8 mouse cellular contexts compared by ENCODE assay signal in genomic region chr11:120252843-120253645, GRCm38 (mm10). TPM values are rescaled to one million over a fixed set of nuclear protein-coding genes. Genes with fewer than 3 reads are reported as not detected.
DNase-seq lines count a peak whose midpoint lies in the region; ATAC-seq and TF ChIP-seq lines count a peak whose summit lies in the region.
"Had no signal": no experiment of that assay in that cellular context is flagged by ENCODE, and none has a peak within 500 bp of the region (broad histone marks: within the 10 kb centered on the region; RNA-seq: fewer than 3 reads in every experiment).

No protein-coding gene starts in this region.

- intact Hi-C loops in left cerebral cortex, postnatal 14 days (cut with DNase I) = no loop called here

- no peak for TF ChIP-seq CTCF in spleen, adult 2 months (IDR thresholded peaks at IDR 0.05; ENCODE audit: extremely low read depth, insufficient read depth, insufficient read length, insufficient replicate concordance)

- H3K4me1 ChIP-seq in spleen, adult 2 months (ENCODE audit: control insufficient read depth, insufficient read depth, insufficient read length) = no peaks in the 10 kb centered on the region; the same call in 1 of the 2 replicates
- H3K4me1 ChIP-seq in forebrain, embryonic 16.5 days (replicated peaks; ENCODE audit: control insufficient read depth, insufficient read depth, low read length) = peaks cover 69% of the 10 kb centered on the region
- peaks cover 76% of the 10 kb centered on the region for H3K4me1 ChIP-seq in kidney, embryonic 16.5 days (ENCODE audit: insufficient read depth, low read length)
- peaks cover 73% of the 10 kb centered on the region for H3K4me1 ChIP-seq in stomach, embryonic 16.5 days (ENCODE audit: control insufficient read depth, insufficient read depth, low read length)

- WGBS in spleen, adult 2 months = 77% methylated on average over 12 of the region's 12 CpGs
- 45% methylated on average over 12 of the region's 12 CpGs for WGBS in forebrain, embryonic 16.5 days
- 53% methylated on average over 12 of the region's 12 CpGs for WGBS in kidney, embryonic 16.5 days
- 53% methylated on average over 12 of the region's 12 CpGs for WGBS in stomach, embryonic 16.5 days

- H3K36me3 ChIP-seq in spleen, adult 2 months (ENCODE audit: control insufficient read depth, insufficient read depth, low read length) = no peaks in the 10 kb centered on the region
- H3K36me3 ChIP-seq in forebrain, embryonic 16.5 days (ENCODE audit: control insufficient read depth, insufficient read depth) = no peaks in the 10 kb centered on the region
- H3K36me3 ChIP-seq in kidney, embryonic 16.5 days (ENCODE audit: insufficient read depth, low read length) = no peaks in the 10 kb centered on the region
- no peaks in the 10 kb centered on the region for H3K36me3 ChIP-seq in stomach, embryonic 16.5 days (ENCODE audit: control insufficient read depth, insufficient read depth, low read length)

- no peak for DNase-seq in spleen, adult 2 months (ENCODE audit: low read depth in 1 of 2, low spot score in 2 of 2)
- no peak for DNase-seq in spleen, postnatal 10 days (ENCODE audit: low spot score in 2 of 2)
- DNase-seq in left cerebral cortex, postnatal 14 days (ENCODE audit: low spot score in 2 of 2) = no peak

- no peak for TF ChIP-seq POLR2A in spleen, adult 2 months (IDR thresholded peaks at IDR 0.05; ENCODE audit: low read depth, low read length)

- H3K4me2 ChIP-seq in forebrain, embryonic 16.5 days (ENCODE audit: low read length) = no peak overlapping the region
- H3K4me2 ChIP-seq in kidney, embryonic 16.5 days (replicated peaks; ENCODE audit: low read depth, low read length) = peak overlapping the region; percentile 4; the same call in 1 of the 2 replicates
- peak overlapping the region; percentile 33 for H3K4me2 ChIP-seq in stomach, embryonic 16.5 days (ENCODE audit: low read depth, low read length)

- H3K9ac ChIP-seq in forebrain, embryonic 16.5 days (replicated peaks; ENCODE audit: low read depth, low read length) = no peak overlapping the region
- 0 out of 2 replicates have a peak overlapping the region, but pooled peaks have one; percentile 13 for H3K9ac ChIP-seq in kidney, embryonic 16.5 days (replicated peaks; ENCODE audit: low read length)
- H3K9ac ChIP-seq in stomach, embryonic 16.5 days (ENCODE audit: low read length) = 0 out of 2 replicates have a peak overlapping the region, but pooled peaks have one; percentile 22

- H3K9me3 ChIP-seq in forebrain, embryonic 16.5 days (ENCODE audit: control insufficient read depth, low read length) = no peaks in the 10 kb centered on the region
- H3K9me3 ChIP-seq in kidney, embryonic 16.5 days (ENCODE audit: low read length) = no peaks in the 10 kb centered on the region
- H3K9me3 ChIP-seq in stomach, embryonic 16.5 days (replicated peaks; ENCODE audit: control insufficient read depth, low read length) = no peaks in the 10 kb centered on the region
- H3K9me3 ChIP-seq: megakaryocyte, embryonic 14.5 days had no signal

- peak; percentile 63 for ATAC-seq in forebrain, embryonic 16.5 days
- peak; percentile 69 for ATAC-seq in kidney, embryonic 16.5 days (ENCODE audit: low FRiP score, low TSS enrichment)
- peak; percentile 67; the same call in 1 of the 2 replicates for ATAC-seq in stomach, embryonic 16.5 days (ENCODE audit: insufficient read depth, low FRiP score)
- no peak for ATAC-seq in CD4-positive, CD25-positive, alpha-beta regulatory T cell, adult 4 months

- H3K27me3 ChIP-seq in spleen, adult 2 months (ENCODE audit: control insufficient read depth, insufficient read depth, low read length) = no peaks in the 10 kb centered on the region
- H3K27me3 ChIP-seq in forebrain, embryonic 16.5 days (replicated peaks; ENCODE audit: control insufficient read depth, insufficient read depth, low read length) = no peaks in the 10 kb centered on the region
- no peaks in the 10 kb centered on the region for H3K27me3 ChIP-seq in kidney, embryonic 16.5 days (ENCODE audit: insufficient read depth, low read length)
- H3K27me3 ChIP-seq in stomach, embryonic 16.5 days (ENCODE audit: control insufficient read depth, insufficient read depth, low read length) = no peaks in the 10 kb centered on the region

- no peak overlapping the region for H3K4me3 ChIP-seq in spleen, adult 2 months (ENCODE audit: extremely low read depth, insufficient read depth, insufficient read length)
- H3K4me3 ChIP-seq in forebrain, embryonic 16.5 days (replicated peaks; ENCODE audit: low read length) = no peak overlapping the region
- H3K4me3 ChIP-seq in kidney, embryonic 16.5 days (ENCODE audit: low read length) = no peak overlapping the region
- no peak overlapping the region for H3K4me3 ChIP-seq in stomach, embryonic 16.5 days (replicated peaks; ENCODE audit: low read length)

- H3K27ac ChIP-seq in spleen, adult 2 months (ENCODE audit: insufficient read depth, low read length) = peak overlapping the region; percentile 7; the same call in 1 of the 2 replicates
- no peak overlapping the region for H3K27ac ChIP-seq in forebrain, embryonic 16.5 days (ENCODE audit: low read length)
- H3K27ac ChIP-seq in kidney, embryonic 16.5 days (ENCODE audit: low read length) = peak overlapping the region; percentile 63
- H3K27ac ChIP-seq in stomach, embryonic 16.5 days (ENCODE audit: low read length) = peak overlapping the region; percentile 58

RNA-seq across cellular contexts. Expression of gene Bahcc1, which starts 20.3 kb away (rescaled TPM):
- 3.6 and 4.0 TPM in 2 replicates for polyA plus RNA-seq in spleen, adult 2 months (2012; rRNA removed)
- polyA plus RNA-seq in forebrain, embryonic 16.5 days (2015; fragmentation: Nextera tagmentation; extraction: Ambion mirVana) = 14.5 and 14.8 TPM in 2 replicates
- 13.2 and 14.2 TPM in 2 replicates for polyA plus RNA-seq in kidney, embryonic 16.5 days (2015; fragmentation: Nextera tagmentation; extraction: Ambion mirVana)
- 4.5 and 5.6 TPM in 2 replicates for polyA plus RNA-seq in stomach, embryonic 16.5 days (2015; fragmentation: Nextera tagmentation; extraction: Ambion mirVana)
- total RNA-seq in left cerebral cortex, postnatal 14 days (2021) = 10 to 100 TPM; 16.4 to 17.6 TPM
- not detected for polyA plus RNA-seq in CD4-positive, CD25-positive, alpha-beta regulatory T cell, adult 4 months (2017; shearing (Covaris generic))
